Mouse (Mus musculus) embryo, embryonic 11.5 days (tissue): ENCODE measurements around the gene Marc2.

Experiments
- DNase-seq: peaks from one replicate; pipeline ENCODE4 v3.0.0-alpha.2; 2012; ENCODE audit warnings: low read depth, low spot score

The Marc2 gene

DNA sequence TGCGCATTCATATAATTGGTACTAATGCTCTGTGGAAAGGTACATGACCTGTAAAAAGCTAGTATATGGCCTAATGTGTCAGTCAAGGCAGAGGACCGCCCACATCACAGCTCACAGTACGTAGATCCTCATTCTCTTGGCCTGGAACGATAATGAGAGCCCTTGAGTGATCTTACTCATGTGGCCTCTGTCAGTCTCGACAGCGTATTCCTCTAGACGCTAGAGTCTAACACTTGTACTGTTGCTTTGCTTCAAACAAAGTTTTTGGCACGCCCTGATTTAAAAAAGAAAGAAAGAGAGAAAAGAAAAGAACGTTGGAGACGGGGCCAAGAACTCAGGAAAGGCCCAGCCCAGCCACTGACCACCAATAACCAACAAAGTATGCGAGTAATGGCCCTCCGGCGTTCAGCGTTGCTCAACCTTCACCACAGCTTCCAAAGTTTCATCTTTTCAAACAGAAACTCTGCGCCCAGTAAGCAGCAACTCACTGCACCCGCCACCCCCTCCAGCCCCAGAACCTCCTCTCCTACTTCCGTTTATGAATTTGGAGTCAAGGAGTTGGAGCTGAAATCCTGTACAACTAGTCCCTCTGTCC is 37.7 kb downstream of the Marc2 start:
- DNase-seq = no peak

DNA sequence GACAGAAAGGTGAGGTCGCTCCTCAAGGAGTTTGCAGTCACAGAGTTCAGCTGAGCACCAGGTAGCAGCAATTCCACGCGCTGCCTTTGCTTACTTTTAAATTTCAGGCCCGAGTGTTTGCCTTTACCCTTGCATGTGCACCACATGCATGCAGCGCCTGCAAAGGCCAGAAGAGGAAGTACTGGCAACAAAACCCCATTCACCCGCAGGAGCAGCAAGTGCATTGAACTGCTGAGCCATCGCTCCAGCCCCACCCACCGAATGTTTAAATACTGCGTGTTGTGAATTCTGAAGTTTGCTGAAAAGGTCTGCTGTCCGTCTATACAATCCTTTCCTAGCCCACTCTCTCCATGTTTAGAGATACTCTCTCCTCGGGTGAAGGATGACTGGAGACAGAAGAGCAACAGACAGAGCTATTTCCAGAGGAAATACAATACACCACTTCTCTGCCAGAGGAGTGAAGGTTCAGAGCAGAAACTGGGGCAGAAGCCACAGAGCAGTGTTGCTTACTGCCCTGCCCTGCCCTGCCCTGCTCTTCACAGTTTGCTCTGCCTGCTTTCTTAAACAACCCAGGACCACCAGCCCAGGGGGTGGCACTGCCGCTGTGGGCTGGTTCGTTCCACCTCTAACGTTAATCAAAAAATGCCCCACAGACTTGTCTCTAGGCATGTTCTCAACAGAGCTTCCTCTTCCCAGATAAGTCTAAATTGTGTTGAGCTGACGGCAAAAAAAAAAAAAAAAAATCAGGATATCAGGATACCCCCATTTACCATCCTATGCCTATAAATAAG is 38.4 kb downstream of the Marc2 start:
- DNase-seq = no peak

DNA sequence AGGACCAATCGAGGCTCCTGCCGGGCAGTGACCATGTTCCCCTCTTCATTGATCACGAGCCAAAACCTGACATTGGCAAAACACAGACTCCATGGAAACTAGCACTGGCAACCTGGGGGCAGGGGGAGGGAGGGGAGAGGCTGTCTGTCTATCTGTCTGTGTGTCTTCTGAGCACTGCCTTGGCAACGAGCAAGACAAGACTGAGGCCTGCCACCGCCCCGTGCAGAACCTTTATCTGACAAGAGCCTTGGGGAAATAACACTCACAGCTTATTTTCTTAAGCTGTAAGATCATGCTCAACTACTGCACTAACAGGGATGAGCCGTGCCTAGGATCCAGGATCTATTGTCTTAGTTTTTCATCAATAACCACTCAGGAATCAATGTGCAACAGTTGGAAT is 39.1 kb downstream of the Marc2 start:
- no peak for DNase-seq

DNA sequence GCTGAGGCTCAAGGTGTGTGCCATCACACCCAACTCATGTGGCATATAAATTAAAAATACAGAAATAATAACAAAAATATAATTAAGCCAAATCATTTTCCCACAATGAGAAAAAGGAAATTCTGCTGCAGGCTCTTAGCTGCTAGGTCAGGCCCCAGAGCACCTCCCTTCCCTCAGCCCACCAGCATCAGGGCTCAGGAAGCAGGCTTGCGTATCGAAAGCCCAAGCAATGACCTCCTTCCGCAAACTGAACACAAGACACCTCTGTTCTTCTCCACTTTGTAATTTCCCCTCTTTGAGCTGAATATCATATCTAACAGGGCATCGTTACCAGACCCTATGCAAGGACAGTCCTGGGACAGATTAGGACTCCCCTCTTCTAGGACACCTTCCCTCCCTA is 40.5 kb downstream of the Marc2 start:
- DNase-seq = no peak

DNA sequence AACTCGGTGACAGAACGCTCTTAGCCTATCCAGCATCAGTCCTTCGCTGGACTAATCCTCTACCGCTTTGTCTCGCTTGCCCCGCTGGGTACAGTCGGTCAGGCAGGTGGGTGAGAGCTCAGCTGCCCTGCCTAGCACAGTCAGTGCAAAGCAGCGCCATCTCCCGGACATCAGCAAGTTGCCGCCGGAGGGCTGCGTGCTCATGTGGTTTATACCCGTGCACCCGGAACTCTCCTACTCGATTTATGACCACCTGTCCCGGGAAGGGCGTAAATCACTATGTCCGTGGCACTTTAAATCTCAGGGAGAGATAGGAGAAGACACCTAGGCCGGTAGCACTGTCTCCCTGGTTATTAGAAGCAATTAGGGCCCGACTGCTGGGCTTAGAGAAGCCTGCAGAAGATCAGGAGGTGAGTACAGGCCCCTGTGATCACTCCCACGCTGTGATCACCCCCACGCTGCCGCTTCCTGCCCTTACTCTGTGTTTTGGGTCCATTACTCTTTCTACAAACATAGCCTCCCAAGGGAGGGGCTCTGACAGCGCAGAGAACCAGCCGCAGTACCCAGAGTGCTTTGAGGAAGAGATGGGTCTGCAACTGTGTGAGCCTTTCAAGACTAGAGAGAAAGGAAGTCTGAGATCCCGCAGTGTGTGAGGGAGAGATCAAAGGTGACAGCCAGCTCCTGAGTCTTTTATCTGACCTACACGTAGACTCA is 52.9 kb downstream of the Marc2 start:
- DNase-seq = peak; percentile 43

DNA sequence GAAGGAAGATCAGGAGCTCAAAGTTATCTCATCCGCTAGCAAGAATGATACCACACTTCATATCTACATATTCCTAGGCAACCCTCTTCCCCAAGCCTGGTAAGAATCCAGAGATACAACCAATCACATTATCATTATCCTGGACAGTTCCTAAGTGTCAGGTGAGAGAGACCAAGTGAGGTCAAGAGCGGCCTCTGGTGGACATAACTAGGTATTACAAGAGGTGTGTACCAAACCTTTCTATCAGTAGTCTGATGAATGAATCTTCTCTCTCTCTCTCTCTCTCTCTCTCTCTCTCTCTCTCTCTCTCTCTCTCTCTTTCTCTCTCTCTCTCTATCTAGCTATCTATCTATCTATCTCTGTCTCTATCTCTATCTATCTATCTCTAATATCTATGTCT is 55.1 kb downstream of the Marc2 start:
- peak; percentile 29 for DNase-seq

DNA sequence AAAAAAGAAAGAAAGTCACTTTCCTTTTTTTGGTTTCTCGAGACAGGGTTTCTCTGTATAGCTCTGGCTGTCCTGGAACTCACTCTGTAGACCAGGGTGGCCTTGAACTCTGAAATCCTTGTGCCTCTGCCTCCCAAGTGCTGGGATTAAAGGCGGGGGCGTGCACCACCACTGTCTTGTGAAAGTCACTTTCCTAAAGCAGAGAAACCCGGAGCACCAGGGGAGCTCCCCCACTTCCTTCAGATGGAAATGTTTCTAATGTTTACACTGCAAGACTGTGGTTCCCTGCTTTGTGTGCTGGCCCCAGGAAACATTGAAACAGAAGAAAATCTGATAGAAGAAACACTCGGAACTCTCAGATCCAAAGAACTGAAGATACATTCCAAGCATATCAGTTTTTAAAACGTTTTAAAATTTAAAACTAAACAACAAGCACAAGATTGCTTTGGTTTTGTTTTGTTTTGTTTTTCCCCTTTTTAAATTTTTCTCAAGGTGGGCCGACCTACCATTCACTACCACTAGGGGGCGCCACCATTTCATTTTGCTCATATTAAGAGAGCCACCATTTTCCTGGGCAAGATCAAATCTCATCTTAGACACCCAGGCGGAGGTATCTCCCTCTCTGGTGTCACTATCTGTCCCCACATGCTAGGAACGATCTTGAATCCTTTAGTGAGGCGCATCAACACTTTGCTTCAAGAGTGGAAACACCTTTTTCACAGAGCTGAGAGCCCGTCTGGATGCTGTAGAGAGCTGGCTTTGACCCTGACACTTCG is 59.7 kb downstream of the Marc2 start:
- no peak for DNase-seq

DNA sequence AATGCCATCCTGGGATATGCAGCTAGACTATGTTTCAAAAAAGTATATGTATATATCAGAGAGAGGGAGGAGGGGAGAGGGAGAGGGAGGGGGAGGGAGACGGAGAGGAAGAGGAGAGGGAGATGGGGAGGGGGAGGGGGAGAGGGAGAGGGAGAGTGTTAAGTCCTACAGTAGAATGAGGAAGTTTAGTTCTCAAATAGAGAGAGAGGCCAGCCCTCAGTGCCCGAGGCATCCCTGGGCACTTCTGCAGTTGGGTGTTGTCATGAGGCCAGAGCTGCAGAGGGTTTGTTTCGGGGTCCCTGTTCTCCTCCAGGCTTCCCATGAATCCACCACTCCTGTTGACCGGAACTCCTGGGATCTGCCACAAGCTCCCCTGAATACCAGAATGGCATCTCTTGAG is 62.6 kb downstream of the Marc2 start:
- DNase-seq = no peak

DNA sequence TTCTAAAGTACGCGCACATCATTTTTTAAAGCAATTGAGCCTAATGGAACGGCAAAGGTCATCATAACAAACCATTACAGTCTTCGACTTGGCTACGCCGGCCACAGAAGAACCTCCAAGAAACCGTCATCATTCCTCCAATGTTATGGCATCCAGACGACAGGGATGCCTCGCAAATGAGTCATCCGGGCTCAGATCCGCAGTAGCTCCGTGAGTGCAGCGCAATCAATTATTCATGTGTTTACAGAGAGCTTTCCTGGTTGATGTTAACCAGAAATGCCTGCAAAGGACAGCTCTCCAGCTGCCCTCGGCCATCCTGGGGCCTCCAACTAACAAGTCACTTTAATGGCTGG is 64.1 kb downstream of the Marc2 start:
- peak; percentile 23 for DNase-seq

DNA sequence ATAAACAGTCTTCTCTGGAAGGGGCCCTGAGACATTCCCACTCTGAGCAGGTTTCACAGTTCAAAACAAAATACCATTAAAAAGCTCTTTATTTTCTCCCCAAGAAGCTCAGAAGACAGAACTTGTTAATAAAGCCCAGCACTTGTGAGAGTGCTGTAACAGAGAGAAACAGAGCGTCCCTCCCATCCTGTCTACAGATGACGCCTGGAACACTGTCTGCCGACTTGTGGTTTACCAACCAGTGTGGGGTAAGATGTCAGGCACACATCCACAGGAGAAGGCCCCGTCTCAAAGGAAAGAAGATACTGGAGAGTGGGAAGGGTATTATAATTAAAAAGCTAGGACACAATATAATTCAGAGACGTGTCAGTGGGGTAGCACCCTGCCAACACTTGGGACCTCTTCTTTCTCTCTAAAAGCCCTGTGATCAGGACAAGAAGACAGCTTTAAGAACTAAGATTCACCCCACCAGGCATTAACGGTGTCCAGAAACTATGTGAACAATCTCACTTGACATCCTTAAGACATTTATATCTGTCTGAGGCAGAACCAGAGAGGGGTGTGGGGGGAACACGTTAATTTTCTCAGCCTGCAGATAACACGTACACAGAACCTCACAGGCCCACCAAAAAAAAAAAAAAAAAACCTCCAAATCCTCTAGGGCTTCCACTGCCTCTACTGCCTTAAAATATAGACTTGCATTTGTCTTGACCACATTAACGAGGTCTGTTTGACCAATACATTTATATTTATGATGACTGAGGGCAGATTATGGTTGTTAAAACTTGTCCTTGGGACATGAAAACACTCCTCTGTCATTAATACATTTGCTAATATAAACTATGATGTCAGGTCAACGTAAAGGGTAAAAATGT is 64.7 kb downstream of the Marc2 start:
- no peak for DNase-seq

DNA sequence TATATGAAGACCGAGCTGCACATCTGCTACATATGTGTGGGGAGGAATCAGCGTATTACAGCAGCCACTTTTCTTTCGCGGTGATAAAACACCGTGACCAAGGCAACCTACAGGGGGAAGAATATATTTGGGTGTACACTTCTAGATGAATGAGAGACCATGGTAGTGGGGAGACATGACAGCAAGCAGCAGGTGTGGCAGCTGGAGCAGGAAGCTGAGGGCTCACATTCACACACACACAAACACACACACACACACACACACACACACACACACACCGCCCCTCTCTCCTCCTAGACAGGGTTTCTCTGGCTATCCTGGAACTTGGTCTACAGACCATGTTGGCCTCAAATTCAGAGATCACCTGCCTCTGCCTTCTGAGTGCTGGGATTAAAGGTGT is 68.1 kb downstream of the Marc2 start:
- no peak for DNase-seq

DNA sequence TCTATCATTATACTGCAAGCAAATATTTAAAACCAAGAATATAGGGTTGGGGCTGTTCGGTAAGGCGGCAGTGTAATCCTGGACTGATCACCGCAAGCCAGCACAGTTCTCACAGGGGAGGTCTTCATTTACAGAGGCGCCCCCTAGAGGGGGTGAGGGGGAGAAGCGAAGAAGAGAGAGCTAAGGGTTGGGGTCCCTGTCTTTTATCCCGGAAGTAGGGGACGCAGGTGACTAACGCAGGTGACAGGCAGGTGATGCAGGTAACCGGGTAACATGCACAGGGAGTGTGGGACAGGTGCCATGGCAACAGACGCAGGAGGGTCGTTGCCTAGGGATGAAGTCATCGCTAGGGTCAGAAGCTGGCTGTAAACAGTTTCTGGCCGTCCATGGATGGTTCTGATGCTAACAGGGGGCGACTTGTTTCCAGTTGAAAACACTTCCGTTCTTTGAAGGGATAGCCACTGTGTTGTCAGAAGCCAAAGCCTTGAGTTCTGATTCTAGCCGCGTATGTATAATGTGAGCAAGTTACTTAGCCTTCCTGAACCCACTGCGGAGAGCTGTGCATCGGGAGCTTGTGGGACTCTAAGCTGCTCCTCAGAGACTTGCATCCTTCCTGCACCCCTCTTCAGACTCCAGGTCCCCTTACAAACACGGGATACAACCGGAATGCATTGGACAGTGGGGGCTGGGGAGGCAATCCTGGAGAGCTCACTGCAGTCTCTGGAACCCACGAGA is 69.0 kb downstream of the Marc2 start:
- no peak for DNase-seq

DNA sequence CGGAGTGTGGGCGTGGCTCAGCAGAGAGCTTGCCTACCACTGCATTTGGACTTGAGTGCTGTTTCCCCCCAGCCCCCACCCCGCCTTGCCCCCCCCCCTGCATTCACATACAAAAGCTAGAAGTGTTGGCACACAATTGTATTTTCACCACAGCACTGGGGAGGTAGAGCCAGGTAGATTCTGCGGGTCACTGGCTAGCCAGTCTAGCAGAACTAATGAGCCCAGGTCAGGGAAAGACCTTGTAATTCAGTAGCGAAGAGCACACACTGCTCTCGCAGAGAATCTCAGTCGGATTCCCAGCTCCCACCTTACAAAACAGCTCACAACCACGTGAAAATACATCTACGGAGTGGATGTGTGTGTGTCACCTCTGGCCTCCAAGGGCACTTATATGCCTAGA is 71.0 kb downstream of the Marc2 start:
- no peak for DNase-seq

DNA sequence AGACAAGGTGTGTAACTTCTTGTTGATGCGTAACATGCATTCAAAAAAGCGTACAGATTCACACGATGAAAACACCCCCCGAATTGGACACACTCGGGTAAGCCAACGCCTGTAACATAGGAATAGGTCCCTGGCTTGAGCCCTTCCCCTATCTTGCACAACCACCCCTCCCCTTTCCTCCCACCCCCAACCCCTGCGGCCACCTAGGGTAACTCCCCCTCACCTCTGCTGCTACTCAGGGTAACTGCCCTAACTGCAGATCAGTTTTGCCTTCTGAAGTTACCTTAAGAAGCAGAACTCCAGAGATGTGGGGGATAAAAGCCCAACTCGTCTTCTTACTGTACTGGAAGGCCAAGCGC is 74.4 kb downstream of the Marc2 start:
- no peak for DNase-seq

DNA sequence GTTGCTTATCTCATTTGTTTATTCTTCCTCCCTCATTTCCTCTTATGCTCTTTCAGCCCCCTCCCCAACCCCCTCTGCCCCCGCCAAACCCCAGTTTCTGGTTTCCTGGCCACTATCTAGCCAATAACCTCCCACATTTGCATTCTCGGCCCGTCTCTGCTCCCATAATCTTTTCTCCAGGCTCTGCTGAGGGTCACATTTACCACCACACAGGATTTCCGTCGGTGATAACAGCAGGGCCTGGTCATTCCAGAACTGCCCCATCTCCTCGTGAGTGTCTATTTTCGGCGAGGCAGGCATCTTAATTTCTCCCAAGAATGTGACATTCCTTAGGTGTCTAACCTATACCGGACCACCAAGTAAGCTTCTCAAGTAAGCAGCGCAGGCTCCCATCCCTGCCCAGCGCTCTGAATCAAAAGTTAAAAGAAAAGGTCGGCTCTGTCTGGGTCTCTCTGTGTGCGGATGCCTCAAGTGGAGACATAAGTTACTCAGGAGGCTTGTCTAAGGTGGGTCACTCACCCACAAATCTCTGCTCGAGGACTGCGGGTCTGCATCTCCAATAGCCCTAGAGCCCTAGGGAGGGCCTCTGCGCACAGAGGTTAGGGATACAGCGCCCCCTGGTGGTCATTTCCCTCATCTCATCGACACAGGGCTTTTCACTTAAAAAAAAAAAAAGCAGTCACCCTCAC is 74.9 kb downstream of the Marc2 start:
- peak; percentile 63 for DNase-seq

DNA sequence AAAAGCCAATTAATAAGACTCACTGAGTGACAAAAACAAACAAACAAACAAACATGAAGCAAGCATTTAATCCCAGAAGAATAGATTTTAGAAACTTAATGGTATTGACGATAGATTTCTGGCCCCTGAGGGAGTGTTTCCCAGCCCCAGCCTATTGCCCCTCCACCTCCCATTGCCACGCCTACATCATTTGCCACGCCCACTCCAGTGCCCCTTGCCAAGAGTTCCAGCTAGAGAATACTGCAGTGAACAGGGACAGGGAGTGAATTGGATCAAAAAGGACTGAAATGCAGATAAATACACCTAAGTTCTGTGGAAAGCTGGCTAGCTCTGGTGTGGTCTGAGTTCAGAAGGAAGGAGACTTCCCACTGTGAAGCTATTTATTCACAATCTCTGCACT is 82.4 kb downstream of the Marc2 start:
- no peak for DNase-seq
